Mouse (Mus musculus) layer of hippocampus, postnatal 36 days (tissue): ENCODE data around the gene Gm2564. TPM values are rescaled to one million over a fixed set of nuclear protein-coding genes. Genes with fewer than 3 reads are reported as not detected.
"Not testable (repeated sequence)": the region's sequence is repeated elsewhere in the genome, so short reads cannot be mapped to it uniquely, and the experiment has no call there.

ENCODE experiments used
- DNase-seq, 2 experiments: peaks; one replicate each; pipeline ENCODE4 v3.0.0; 2022
- total RNA-seq, 2 experiments: library from RNA; stranded (reverse); gene quantifications; 2 replicates each; pipeline ENCODE4 v1.2.3; 2021

Gm2564 gene
- total RNA-seq = 10 to 100 TPM; 10.2 to 15.9 TPM

GRCm38 (mm10) chr4:42629419-42629818 is at the start of gene Gm2564:
Gm2564 (plus strand) TSS chr4:42629719.
- not testable (repeated sequence) for DNase-seq

DNA sequence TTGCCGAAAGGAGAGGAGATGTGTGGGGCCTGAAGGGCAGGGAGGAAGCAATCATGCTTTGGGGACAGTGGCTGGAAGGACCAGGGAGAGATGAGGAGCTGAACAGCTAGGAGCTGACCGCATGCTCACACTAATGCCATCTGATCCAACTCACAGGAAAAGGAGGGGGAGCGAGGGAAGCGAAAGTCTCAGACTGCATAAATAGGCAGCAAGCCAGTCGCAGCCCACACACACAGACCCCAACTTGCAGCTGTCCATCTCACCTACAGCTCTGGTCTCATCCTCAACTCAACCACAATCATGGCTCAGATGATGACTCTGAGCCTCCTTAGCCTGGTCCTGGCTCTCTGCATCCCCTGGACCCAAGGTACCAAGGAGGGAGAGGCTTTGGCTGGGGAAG is 17.6 kb upstream of the Gm2564 start, which contains the start of gene Gm10591:
Gm10591 (plus strand) TSS at position 301 of the 400 bp plus-strand sequence.
- DNase-seq = not testable (repeated sequence)

- DNase-seq = not testable (repeated sequence)
Observed at GRCm38 (mm10) chr4:42654951-42655350, 25.4 kb downstream of the Gm2564 start, which contains the start of gene Ccl27b. Ccl27b (plus strand) TSS chr4:42655251.

DNA sequence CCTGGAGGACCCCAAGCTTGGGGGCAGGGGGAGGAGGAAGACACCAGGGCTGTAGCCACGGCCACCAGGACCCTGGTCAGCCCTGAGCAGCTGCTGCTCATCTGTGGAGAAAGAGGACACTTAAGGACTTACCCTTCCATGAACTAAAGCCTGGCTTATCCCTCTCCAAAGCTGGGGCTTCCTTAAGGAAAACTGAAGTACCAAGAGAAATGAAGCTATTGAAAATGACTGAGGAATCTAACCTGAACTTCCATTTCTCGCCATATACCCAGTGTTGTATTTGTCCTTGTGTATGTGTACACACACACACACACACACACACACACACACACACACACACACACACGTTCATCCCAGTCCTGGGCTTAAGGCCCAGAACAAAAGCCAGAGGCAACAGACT is 32.3 kb downstream of the Gm2564 start, which contains the start of gene Il11ra2:
Il11ra2 (minus strand) TSS at position 101 of the 400 bp plus-strand sequence.
- not testable (repeated sequence) for DNase-seq

DNA sequence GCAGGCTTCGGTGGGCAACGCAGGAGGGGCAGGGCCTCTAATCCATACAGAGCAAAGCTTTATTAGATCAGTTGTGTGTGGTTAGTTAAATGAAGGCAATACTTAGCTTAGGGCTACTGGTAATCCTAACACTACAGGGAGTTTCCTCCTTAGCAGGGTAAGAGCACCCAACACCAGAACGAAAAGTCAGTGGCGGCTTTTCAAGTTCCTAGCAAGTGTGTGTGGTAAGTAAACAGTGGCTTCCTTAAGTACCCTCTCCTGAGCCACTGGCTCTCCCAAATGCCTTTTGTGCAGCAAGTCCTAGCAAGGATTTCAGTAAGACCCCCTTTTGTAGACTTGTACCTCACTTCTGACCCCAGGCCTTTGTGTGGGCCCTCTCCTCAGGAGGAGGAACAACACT is 45.9 kb downstream of the Gm2564 start:
- DNase-seq = not testable (repeated sequence)

DNA sequence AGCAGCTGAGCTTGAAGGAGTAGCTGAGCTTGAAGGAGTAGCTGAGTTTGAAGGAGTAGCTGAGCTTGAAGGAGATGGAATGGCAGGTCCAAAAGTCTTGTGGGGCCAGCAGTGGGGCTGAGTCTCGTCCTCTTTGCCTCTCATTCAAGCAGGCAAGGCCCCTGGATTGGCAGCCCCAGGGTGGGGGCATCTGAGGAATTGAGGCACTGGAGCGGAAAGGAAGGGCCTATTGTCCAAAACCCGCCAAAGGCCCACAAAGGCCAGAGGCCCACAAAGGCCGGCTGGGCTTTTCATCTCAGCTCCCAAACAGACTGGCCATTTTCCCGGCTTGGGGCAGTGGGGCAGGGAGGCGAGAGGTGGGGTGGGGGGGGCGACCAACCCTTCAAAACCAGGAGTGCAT is 49.8 kb downstream of the Gm2564 start:
- DNase-seq = not testable (repeated sequence)

DNA sequence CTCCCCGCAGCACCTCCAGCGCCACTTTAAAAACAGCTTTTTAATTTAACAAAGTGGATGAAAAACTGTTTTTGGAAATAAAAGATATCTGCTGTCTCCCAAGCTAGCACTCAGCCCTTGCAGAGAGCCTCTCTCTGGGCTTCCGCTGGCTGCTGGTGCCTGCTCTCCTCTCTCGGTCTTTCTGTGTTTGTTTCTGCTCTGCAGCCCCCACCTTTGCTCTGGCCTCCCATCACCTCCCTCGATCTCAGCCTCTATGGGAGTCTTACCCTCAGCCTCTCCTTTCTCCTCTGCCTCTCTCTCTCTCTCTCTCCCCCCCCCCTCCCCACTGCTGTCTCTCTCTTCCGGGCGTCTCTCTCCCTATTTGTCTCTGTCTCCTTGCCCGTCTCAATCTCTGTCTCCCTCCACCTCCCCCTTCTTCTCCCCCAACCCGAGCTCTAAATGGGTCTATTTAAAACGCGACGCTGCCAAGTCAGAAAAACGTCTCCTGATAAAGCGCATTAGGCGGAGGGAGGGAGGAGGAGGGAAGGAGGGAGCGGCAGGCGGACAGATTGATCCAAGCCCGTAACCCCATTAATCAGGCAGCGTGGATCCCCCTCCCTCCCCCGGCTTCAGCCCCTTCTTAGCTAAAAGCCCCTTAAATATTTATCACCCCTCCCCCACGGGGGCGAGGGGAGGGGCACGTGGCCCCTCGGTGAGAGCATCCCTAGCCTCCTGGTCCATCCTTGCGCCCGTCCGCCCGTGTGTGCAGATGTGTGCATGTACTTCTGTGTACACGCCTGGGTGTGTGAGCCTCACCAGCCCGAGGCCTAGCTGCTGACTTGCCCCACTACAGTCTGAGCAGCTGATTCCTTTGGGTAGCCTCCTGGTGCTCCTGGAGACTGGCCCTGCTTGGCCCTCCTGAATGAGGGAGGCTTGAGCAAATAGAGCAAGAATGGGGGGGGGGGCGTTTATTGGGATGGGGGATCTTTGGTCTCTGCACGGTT is 51.1 kb downstream of the Gm2564 start:
- DNase-seq = not testable (repeated sequence)

Other genes starting within 250 kb of the Gm2564 start
- not detected for gene Gm21586, start 190.3 kb upstream of the Gm2564 start, total RNA-seq
- 1 to 10 TPM; 1.5 to 3.0 TPM for gene Gm2163, start 163.0 kb upstream of the Gm2564 start, total RNA-seq
- under 1 TPM; 0.15 to 0.65 TPM for gene Fam205a2, start 101.5 kb upstream of the Gm2564 start, total RNA-seq
- gene Gm10591, start 17.5 kb upstream of the Gm2564 start, total RNA-seq = not detected
- gene Ccl27b, start 25.5 kb downstream of the Gm2564 start, total RNA-seq = not detected
- gene Il11ra2, start 32.2 kb downstream of the Gm2564 start, total RNA-seq = not detected
- gene 4930578G10Rik, start 105.8 kb downstream of the Gm2564 start, total RNA-seq = 1 to 10 TPM; 1.2 to 2.0 TPM
- under 1 TPM in 1 of 2 experiments, not detected in 1; 0.67 TPM for gene Ccl19, start 126.9 kb downstream of the Gm2564 start, total RNA-seq
- gene Ccl21a, start 144.3 kb downstream of the Gm2564 start, total RNA-seq = not detected
- under 1 TPM in 1 of 2 experiments, not detected in 1; 0.12 TPM for gene Fam205a1, start 224.2 kb downstream of the Gm2564 start, total RNA-seq
- gene Gm12394, start 227.1 kb downstream of the Gm2564 start, total RNA-seq = under 1 TPM; 0.48 to 0.92 TPM
- under 1 TPM; 0.27 to 0.30 TPM for gene Fam205c, start 244.5 kb downstream of the Gm2564 start, total RNA-seq